Mouse (Mus musculus): ENCODE results near the gene Vip. TPM values are rescaled to one million over a fixed set of nuclear protein-coding genes. Genes with fewer than 3 reads are reported as not detected.

Gene Vip
- total RNA-seq (2021), result under 1 TPM; 0.14 to 0.25 TPM

DNA sequence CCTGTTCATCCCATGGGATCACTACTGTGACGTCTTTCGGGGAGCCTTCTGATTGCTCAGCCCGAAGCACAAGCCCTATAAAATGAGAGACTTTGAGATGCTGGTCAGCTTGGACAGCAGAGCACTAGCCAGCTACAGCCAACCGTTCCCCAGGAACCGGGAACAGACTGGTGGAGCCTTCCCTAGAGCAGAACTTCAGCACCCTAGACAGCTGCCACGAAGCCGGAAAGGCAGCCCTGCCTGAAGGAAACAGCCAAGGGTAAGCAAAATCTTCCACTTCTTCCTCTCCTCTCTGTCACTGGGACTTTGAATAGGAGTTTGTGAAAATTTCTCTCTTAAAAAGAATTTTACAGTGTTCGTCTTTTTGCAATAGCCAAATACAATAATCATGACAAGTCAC is at the start of gene Vip:
Vip (plus strand) TSS at position 107 of the 400 bp plus-strand sequence.
- DNase-seq, result peak; percentile 63

DNA sequence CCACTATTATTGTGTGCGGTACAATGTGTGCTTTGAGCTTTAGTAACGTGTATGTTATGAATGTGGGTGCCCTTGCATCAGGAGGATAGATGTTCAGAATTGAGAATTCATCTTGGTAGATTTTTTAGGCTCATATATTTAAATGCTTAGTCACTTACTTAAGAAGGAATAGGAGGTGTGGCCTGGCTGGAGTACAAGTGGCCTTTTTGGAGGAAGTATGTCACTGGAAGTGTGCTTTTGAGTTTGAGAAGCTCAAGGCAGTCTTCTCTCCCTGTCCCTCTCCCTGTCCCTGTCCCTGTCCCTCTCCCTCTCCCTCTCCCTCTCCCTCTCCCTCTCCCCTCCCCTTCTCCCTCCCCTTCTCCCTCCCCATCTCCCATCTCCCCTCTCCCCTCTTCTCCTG is 48.0 kb upstream of the Vip start:
- no peak for DNase-seq

DNA sequence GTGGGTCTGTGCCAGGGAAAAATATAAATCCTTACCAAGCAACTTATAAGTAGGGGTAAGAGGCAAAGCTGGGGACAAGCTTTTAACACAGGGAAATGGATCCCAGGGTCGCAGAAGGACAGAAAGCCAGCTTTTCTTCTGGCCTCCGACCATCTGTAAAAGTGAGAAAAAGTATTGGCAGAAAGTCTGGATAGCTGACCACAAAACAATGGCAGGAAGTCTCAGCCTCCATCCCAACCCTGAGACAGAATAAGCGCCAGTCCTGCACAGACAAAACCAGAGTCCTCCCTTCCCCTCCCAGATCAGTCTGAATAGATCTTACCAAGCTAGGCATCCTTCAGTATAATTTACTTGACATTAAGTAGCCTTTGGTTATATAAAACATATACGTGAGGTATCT is 47.0 kb upstream of the Vip start:
- DNase-seq, result peak; percentile 31

DNA sequence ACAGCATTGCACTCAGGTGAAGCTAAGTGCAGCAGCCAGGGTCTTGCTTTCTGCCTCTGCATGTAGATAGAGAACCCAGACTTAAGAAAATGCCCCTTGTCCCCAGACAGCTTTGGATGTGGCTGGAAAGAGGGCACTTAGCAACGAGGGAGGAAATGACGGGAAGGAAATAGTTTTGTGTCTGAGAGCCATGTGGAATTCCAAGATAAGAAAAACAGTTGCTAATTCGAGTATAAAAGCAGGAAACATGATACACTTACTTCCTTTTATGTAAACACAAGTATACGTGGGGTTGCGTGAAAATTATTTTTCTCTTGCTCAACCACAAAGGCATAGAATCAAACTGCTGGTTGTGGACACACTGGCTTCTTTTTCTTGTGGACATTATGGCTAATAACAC is 45.6 kb upstream of the Vip start, which contains the start of gene Myct1:
Myct1 (plus strand) TSS at position 312 of the 400 bp plus-strand sequence.
- peak; percentile 26 for DNase-seq

DNA sequence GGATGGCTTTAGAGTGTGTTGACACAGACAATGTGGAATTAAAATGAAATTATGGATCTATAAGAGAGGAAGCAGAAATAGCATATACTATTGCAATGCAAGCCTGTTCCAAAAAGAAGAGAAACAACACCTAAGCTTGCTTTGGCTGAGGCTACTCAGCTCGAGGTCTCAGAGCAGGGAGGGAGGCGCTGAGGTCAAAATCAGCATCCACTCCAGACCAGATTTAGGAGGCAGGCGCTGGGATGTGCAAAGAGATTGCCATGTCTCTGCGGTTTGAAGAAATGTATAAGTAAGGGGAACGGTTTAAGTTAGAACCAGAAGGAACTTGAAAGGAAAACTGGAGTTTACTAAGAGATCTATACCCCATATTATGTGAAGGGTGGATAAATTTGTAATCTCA is 44.6 kb upstream of the Vip start:
- no peak for DNase-seq

DNA sequence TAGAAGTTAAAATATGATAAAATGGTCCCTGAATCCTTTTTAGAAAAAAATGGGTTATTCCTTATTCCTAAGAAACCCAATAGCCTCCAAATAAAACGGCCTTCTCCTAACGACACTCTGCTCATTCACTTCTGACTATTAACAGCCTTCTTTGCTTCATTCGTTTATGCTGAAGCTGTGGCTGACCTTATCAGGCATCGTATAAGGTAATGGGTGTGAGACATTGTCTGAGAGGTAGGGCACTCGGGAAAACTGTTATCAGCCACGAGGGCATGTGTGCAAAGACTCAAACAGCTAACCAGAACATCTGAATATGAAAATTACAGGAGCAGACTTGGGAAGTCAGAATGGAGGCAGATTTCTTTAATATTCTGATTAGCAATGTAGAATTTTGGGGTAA is 42.5 kb upstream of the Vip start:
- DNase-seq, result no peak

DNA sequence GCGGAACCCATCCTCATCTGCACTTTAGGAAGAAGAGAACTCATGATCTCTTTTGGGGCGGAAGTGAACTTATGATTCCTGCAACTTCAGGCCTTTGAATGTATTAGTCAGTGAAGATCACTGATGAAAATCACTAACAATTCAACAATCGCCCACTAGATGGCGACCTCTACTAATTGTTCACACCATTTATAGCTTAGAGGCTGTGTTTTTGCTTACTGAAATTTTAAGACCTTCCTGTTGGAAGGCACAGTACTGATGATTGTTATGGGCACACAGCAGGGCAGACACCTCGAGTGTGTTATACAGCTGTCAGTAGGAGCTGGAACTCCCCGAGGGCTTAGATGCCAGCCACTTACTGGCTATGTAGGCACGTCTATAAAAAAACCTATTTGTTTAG is 38.9 kb upstream of the Vip start:
- peak; percentile 76 for DNase-seq

DNA sequence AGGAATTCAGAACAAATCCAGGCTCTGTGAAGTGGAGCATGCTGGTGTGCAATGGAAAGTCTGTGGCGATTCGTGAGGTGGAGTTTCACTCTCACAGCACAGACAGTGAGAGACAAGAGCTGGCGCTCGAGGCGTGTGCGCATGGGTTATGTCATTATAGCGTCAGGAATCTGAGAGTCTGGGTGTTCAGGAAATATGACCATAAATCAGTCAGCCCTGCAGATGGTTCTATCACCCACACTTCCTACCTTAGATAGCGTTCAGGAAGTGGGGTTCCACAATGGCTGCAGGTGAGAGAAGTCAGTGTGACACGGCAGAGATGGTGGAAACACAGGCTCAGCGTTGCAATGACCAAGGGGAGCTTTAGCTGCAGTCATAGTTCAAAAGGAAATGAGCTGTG is 35.5 kb upstream of the Vip start:
- DNase-seq, result no peak

DNA sequence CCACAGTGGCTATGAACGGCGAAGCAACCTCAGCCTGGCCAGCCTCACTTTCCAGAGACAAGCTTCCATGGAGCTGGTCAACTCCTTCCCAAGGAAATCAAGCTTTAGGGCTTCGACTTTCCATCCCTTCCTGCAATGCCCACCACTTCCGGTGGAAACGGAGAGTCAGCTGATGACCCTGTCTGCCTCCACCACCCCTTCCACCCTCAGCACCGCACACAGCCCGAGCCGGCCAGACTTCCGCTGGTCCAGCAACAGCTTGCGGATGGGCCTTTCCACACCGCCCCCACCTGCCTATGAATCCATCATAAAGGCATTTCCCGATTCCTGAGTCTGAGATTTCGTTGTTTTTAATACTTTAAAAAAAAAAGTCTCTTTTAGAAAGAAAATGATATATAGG is 34.6 kb upstream of the Vip start:
- no peak for DNase-seq

DNA sequence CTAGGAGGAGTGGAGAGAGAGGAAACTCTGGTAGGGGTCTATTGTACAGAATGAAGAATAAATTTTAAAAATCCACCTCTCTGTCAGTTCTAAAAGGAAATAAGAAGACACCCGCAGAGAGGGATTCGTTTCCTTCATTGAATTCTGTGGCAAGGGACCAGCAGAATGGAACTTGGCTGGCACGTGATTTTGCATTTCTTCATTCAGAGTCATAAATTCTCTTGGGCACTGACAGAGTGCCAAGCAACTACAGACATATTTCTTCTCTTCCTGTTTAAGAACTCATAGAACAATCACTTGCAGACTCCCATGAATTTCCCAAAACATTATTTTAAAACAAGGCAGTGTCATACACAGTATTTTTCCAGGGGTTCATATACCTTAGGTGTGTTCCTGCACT is 30.1 kb upstream of the Vip start:
- DNase-seq, result no peak

DNA sequence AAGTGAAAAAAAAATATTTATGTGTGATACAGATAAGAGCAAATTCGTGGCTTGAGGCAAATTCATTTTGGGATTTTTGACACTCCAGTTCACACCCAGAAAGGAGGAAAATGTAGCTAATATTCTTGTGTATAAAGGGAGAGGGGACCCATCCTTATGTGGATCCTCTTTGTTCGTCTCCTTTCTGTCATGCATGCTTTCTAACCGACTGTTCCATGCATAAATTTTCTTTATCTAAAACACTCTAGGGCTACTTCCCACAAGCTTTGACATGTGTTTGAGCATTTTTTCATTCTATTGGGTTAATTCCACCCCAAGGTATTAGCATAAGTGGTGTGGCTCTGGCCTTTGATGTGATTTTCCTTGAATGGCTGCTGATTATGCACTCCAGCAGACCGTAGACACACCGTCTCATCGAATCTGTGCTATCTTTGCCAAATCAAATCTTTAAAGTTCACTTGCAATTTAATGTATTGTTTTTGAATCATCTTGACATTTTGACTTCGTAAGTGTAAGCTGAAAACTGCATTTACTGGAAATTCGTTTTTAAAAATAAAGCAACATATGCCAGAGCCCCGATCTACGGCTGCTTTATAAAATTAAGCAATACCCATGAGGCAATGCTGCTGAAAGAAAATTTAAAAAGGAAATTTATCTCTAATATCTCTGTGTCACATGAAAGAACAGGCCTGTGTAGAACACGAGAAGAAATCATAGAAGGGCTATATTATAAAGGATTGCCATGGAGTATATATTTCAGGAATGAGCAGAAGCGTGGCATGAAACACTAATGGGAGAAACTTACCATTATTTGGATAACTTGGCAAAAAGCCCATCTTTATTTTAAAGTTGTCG is 23.6 kb upstream of the Vip start:
- no peak for DNase-seq

DNA sequence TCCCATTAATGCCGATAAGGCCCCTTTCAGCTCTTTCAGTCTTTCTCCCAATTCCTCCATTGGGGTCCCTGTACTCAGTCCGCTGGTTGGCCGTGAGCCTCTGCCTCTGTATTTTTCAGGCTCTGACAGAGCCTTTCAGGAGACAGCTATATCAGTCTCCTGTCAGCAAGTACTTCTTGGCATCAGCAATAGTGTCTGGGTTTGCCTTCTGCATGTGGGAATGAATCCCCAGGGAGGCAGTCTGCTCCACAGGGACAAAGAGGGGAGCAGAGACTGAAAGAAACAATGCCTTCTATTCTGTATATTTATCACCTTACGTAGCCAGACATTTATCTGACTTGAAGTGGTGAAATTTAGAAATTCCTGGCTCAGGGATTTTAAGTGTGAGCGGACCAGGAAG is 12.8 kb upstream of the Vip start:
- DNase-seq, result peak; percentile 9

DNA sequence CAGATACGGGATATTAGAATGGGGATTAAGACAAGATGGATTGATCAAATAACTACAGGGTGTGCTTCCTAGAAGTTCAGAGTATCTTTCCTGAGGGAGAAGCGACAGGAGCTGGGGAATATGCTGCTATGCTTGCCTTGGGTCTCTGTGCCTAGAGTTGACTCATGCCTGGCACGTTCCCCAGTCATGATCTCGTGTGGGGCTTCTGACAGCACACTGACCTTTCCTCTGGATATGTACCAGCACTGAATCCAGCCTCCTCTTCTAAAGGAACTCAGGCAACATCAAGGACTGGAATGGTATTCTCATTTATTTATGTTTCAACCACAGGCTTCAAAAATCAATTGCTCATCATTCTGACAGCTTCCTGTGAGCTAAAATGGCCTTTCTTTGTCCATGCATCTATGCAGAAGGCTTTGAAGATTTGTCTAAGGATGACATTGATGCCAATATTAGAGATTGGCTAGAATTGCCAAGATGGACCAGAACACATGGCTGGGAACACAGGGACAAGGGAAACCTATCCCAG is 5.3 kb upstream of the Vip start:
- no peak for DNase-seq

DNA sequence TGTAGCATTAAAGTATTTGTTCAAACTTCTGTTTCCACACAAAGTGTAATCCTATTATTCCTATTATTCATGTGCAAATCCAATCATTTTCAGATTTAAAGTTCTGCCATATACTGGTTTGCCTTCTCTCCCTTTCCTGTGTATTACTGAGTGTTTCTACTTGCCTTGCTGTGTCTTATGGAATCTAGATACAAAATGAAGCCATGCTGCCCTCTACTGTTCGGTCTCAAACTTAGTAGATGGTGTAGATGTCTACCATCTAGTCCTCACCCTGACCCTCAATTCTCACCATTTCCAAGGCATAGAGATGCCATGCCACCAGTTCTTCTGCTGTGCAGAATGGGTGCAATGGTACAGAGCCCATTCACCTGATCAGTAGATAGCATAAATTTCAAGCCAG is 4.7 kb upstream of the Vip start:
- DNase-seq, result peak; percentile 43

DNA sequence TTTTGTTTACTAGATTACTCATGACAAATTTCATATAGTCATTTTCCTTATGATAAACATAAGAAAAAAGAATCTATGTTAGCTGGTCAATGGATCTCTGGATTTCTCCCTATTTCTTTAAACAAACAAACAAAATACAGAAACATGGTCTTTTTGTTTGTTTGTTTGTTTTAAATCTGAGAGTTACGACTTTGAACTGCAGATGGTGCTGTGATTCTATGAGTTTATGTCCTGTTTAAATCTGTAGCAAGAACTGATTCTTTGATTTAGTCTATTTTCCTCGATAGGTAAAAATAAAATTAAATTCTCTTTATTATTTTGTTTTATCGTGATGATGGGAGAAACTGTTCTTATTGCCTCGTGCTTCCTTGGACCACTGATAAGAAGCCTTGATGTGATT is 1.7 kb upstream of the Vip start:
- DNase-seq, result no peak

DNA sequence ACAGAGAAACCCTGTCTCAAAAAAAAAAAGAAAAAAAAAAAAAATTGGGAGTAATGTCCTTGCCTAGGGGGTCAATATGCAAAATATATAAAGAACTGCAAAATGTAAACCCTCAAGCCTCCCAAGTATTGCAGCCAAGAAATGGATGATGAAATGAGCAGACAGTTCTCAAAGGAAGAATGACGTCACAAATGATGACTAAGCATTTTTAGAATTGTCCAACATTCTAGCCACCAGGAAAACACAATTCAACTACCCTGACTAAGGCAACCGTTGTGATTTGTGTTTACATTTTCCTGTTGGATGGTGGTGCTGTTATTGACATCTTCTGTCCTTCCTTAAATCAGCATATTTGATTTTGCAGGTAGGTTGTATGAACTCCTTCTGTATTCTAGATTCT is 42.3 kb downstream of the Vip start:
- no peak for DNase-seq

DNA sequence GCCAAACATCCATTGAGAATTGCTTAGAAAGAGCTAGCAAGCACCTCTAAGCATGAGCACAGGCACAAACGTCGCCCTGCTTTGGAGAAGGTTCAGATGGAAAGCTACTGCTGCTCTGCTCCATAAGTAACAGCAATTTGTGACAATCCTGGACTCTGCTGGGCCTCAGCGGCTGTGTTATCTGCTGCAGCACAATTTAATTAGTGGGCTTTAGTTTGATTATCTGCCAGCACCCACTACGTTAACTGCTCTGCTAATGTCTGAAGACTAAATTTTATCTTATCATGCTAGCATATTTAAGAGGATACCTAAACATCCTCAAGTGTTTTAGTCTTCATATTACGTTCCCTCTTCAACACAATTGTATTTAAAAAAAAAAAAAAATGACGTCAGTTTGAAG is 46.6 kb downstream of the Vip start:
- DNase-seq, result no peak

DNA sequence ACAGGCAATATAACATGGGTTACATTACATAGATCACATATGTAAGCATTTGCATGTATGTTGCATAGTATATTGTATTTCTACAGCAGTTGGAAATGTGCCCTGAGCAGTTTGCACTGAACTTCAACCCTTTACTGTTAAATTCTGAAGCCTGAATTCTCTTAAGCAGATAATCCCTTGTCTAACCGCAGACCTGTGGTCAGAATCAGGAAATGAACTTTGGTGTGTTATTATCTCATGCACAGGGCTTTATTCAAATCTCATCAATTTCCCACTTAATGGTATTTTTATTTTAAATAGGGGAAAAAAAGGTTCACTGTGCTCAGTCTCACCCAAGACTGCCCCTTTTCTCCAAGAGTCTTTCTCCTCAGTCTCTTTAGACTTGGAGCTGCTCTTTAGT is 55.3 kb downstream of the Vip start:
- DNase-seq, result no peak

Other genes starting within 250 kb of the Vip start
- gene Syne1, start 87.7 kb upstream of the Vip start, total RNA-seq (2021), result 10 to 100 TPM; 84.4 to 84.6 TPM
- 10 to 100 TPM; 14.8 to 15.3 TPM for gene Myct1, start 45.4 kb upstream of the Vip start, total RNA-seq (2021)
- 10 to 100 TPM; 15.3 to 16.1 TPM for gene Fbxo5, start 166.4 kb downstream of the Vip start, total RNA-seq (2021)
- 10 to 100 TPM in 1 of 2 experiments, 1 to 10 TPM in 1; 7.9 to 10.9 TPM for gene Mtrf1l, start 184.7 kb downstream of the Vip start, total RNA-seq (2021)

Measured in heart, postnatal 4 days (tissue).